In the genomic region with DNA sequence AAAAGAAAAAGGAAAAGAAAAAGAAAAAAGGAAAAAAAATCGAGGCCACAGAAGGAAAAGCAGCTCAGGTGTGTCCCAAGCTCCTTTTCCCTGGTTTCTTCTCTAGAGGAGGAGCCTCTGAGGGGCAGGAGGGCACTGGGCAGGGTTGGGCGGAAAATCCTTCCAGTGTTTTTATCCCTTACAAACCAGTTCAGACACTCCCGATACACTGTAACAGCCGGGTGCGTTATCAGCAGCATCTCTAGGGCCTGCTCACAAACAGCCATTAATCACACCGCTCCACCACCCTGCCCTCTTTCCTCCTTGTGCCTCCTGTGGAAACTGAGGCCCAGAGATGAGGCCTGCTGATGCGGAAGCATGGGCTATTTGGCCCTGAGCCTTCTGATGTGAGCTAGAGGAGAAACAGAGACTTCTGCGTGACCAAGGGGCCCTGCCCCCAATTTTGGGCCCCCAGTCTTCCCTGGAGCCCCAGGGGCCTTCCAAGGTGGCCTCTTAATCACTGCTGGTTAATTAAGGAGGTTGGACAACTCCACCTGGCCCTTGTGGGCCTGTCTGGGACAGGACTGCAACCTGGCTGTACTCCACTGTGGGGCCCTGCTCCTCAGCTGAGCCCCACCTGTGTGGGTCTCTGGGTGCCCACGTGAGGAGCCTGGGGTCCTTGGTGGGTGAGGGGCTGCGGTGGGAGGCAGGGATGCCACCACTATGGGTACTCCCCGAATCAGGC, we compare ENCODE assay signal across 20 mouse cellular contexts. TPM values are rescaled to one million over a fixed set of nuclear protein-coding genes. Genes with fewer than 3 reads are reported as not detected.
DNase-seq lines count a peak whose midpoint lies in the region; ATAC-seq lines count a peak whose summit lies in the region.
"Had no signal": no experiment of that assay in that cellular context is flagged by ENCODE, and none has a peak within 500 bp of the region (broad histone marks: within the 10 kb centered on the region; RNA-seq: fewer than 3 reads in every experiment).

No protein-coding gene starts in this region.

- no peaks in the 10 kb centered on the region for H3K36me3 ChIP-seq in heart, embryonic 11.5 days (ENCODE audit: control insufficient read depth, insufficient read depth, low read length)
- H3K36me3 ChIP-seq in limb, embryonic 13.5 days = no peaks in the 10 kb centered on the region
- H3K36me3 ChIP-seq in midbrain, embryonic 10.5 days = no peaks in the 10 kb centered on the region
- H3K36me3 ChIP-seq: forebrain, embryonic 12.5 days; liver, embryonic 15.5 days had no signal

- H3K9ac ChIP-seq in heart, embryonic 11.5 days (ENCODE audit: low read depth, low read length) = 0 out of 2 replicates have a peak overlapping the region, but pooled peaks have one; percentile 5
- 0 out of 2 replicates have a peak overlapping the region, but pooled peaks have one; percentile 8 for H3K9ac ChIP-seq in limb, embryonic 13.5 days
- H3K9ac ChIP-seq: forebrain, embryonic 12.5 days; liver, embryonic 15.5 days had no signal

- no peak overlapping the region for H3K27ac ChIP-seq in heart, embryonic 11.5 days (ENCODE audit: low read depth, low read length)
- no peak overlapping the region for H3K27ac ChIP-seq in limb, embryonic 13.5 days
- H3K27ac ChIP-seq in midbrain, embryonic 10.5 days (replicated peaks) = no peak overlapping the region; the same call in 1 of the 2 replicates
- H3K27ac ChIP-seq: forebrain, embryonic 12.5 days; liver, embryonic 15.5 days had no signal

- no peaks in the 10 kb centered on the region for H3K9me3 ChIP-seq in heart, embryonic 11.5 days (replicated peaks; ENCODE audit: control insufficient read depth, low read length)
- no peaks in the 10 kb centered on the region for H3K9me3 ChIP-seq in limb, embryonic 13.5 days
- no peaks in the 10 kb centered on the region for H3K9me3 ChIP-seq in midbrain, embryonic 10.5 days (replicated peaks)
- H3K9me3 ChIP-seq: forebrain, embryonic 12.5 days; liver, embryonic 15.5 days had no signal

- intact Hi-C loops in heart, postnatal 36 days (cut with DNase I) = no loop called here

- 66% methylated on average over 11 of the region's 11 CpGs for WGBS in heart, embryonic 11.5 days (ENCODE audit: insufficient replicate concordance)
- 72% methylated on average over 11 of the region's 11 CpGs for WGBS in limb, embryonic 13.5 days
- WGBS in midbrain, embryonic 10.5 days = 88% methylated on average over 11 of the region's 11 CpGs

- no peak overlapping the region for H3K4me3 ChIP-seq in heart, embryonic 11.5 days (ENCODE audit: low read depth, low read length)
- H3K4me3 ChIP-seq in limb, embryonic 13.5 days = no peak overlapping the region
- H3K4me3 ChIP-seq in midbrain, embryonic 10.5 days = no peak overlapping the region
- H3K4me3 ChIP-seq: forebrain, embryonic 12.5 days; gastrocnemius, adult 2 months; liver, embryonic 15.5 days had no signal

- no peak overlapping the region for H3K4me2 ChIP-seq in heart, embryonic 11.5 days
- no peak overlapping the region for H3K4me2 ChIP-seq in limb, embryonic 13.5 days (replicated peaks)
- H3K4me2 ChIP-seq: forebrain, embryonic 12.5 days; liver, embryonic 15.5 days; midbrain, embryonic 11.5 days had no signal

- DNase-seq in heart, postnatal 36 days = no peak
- peak; percentile 49 for DNase-seq in urinary bladder, postnatal 14 days (ENCODE audit: low spot score)
- no peak for DNase-seq in urinary bladder, postnatal 4 days (ENCODE audit: low spot score in 2 of 2)
- DNase-seq in testis, postnatal 14 days (ENCODE audit: low spot score) = peak; percentile 64
- DNase-seq in right cerebral cortex, postnatal 14 days = no peak
- DNase-seq in midbrain, embryonic 10.5 days (ENCODE audit: low spot score) = no peak
- DNase-seq: cerebellum, adult 18-20 months; gastrocnemius, adult 2 months; kidney, adult 9 months; kidney, postnatal 36 days; layer of hippocampus, postnatal 36 days; right cerebral cortex, postnatal 4 days; thymus, adult 18-20 months; thymus, postnatal 36 days had no signal

- H3K27me3 ChIP-seq in heart, embryonic 11.5 days (ENCODE audit: control insufficient read depth, insufficient read depth, low read length) = peaks cover 6% of the 10 kb centered on the region; the same call in 1 of the 2 replicates
- no peaks in the 10 kb centered on the region for H3K27me3 ChIP-seq in limb, embryonic 13.5 days
- no peaks in the 10 kb centered on the region for H3K27me3 ChIP-seq in midbrain, embryonic 10.5 days (ENCODE audit: low read depth, poor library complexity, severe bottlenecking)
- H3K27me3 ChIP-seq: forebrain, embryonic 12.5 days; liver, embryonic 15.5 days had no signal

- no peak; the same call in 1 of the 2 replicates for ATAC-seq in heart, embryonic 11.5 days (replicated peaks; ENCODE audit: insufficient number of reproducible peaks, low FRiP score, low TSS enrichment)
- ATAC-seq in limb, embryonic 13.5 days (ENCODE audit: low FRiP score, low read depth) = no peak
- ATAC-seq: lung, postnatal 0 days had no signal

- no peaks in the 10 kb centered on the region for H3K4me1 ChIP-seq in heart, embryonic 11.5 days (ENCODE audit: control insufficient read depth, insufficient read depth, low read length)
- H3K4me1 ChIP-seq in limb, embryonic 13.5 days = peaks cover 15% of the 10 kb centered on the region
- peaks cover 9% of the 10 kb centered on the region for H3K4me1 ChIP-seq in midbrain, embryonic 10.5 days

RNA-seq across cellular contexts. Expression of gene Tmem189, which starts 31.7 kb away (rescaled TPM):
- polyA plus RNA-seq in heart, embryonic 11.5 days (2014; fragmentation: Nextera tagmentation; extraction: Ambion mirVana) = 38.2 and 38.7 TPM in 2 replicates
- total RNA-seq in heart, postnatal 36 days (2021) = 10 to 100 TPM; 26.6 to 29.9 TPM
- polyA plus RNA-seq in limb, embryonic 13.5 days (2015; fragmentation: Nextera tagmentation; extraction: Ambion mirVana) = 35.7 and 40.1 TPM in 2 replicates
- 35.7 and 35.8 TPM in 2 replicates for polyA plus RNA-seq in midbrain, embryonic 10.5 days (2016; fragmentation: Nextera tagmentation; extraction: Ambion mirVana)

RNA-seq across cellular contexts. Expression of gene Cebpb, which starts 32.6 kb away (rescaled TPM):
- polyA plus RNA-seq in heart, embryonic 11.5 days (2014; fragmentation: Nextera tagmentation; extraction: Ambion mirVana) = 8.0 and 8.2 TPM in 2 replicates
- total RNA-seq in heart, postnatal 36 days (2021) = 100 to 1,000 TPM in 1 of 2 experiments, 10 to 100 TPM in 1; 93.7 to 108 TPM
- polyA plus RNA-seq in limb, embryonic 13.5 days (2015; fragmentation: Nextera tagmentation; extraction: Ambion mirVana) = 2.3 and 3.4 TPM in 2 replicates
- 0.30 and 0.48 TPM in 2 replicates for polyA plus RNA-seq in midbrain, embryonic 10.5 days (2016; fragmentation: Nextera tagmentation; extraction: Ambion mirVana)

Comparison
In these comparisons a context has a peak if more than half of its experiments do, and no peak if none do; other contexts are left out.
1. DNase-seq: peak in urinary bladder, postnatal 14 days (single experiment) and testis, postnatal 14 days (single experiment); none in heart, postnatal 36 days (0 of 2), urinary bladder, postnatal 4 days (0 of 2), right cerebral cortex, postnatal 14 days (single experiment) and midbrain, embryonic 10.5 days (single experiment).